Mouse (Mus musculus) kidney, embryonic 16.5 days (tissue): ENCODE measurements around the gene Pip4k2a. TPM values are rescaled to one million over a fixed set of nuclear protein-coding genes. Genes with fewer than 3 reads are reported as not detected.

Source experiments
- ATAC-seq: fragments of 200-750 bp; cut with Nextera tagmentation; 2 replicates; pipeline ENCODE4 v1.8.0; 2017; ENCODE audit warnings: moderate TSS enrichment; ENCODE audit not compliant: low FRiP score, low TSS enrichment
- H3K27ac ChIP-seq: fragments of 300-500 bp; sonication (generic); 2 replicates; pipeline ENCODE4 v1.5.1; 2014; ENCODE audit warnings: low read length
- H3K27me3 ChIP-seq: fragments of 300-500 bp; sonication (generic); 2 replicates; pipeline ENCODE4 v1.6.1; 2014; ENCODE audit warnings: low read length, control low read depth, mixed read lengths; ENCODE audit not compliant: insufficient read depth
- H3K36me3 ChIP-seq: fragments of 300-500 bp; sonication (generic); 2 replicates; pipeline ENCODE4 v1.6.1; 2014; ENCODE audit warnings: low read length, control low read depth, mixed read lengths; ENCODE audit not compliant: insufficient read depth
- H3K4me1 ChIP-seq: fragments of 300-500 bp; sonication (generic); 2 replicates; pipeline ENCODE4 v1.6.1; 2014; ENCODE audit warnings: low read length, control low read depth, mixed read lengths; ENCODE audit not compliant: insufficient read depth
- H3K4me2 ChIP-seq: fragments of 300-500 bp; sonication (generic); replicated peaks from 2 replicates; pipeline ENCODE4 v1.6.1; 2014; ENCODE audit warnings: low read depth, low read length
- H3K4me3 ChIP-seq: fragments of 300-500 bp; sonication (generic); 2 replicates; pipeline ENCODE4 v1.5.1; 2014; ENCODE audit warnings: mild to moderate bottlenecking, low read length
- H3K9ac ChIP-seq: fragments of 300-500 bp; sonication (generic); replicated peaks from 2 replicates; pipeline ENCODE4 v1.6.1; 2014; ENCODE audit warnings: low read length
- H3K9me3 ChIP-seq: fragments of 300-500 bp; sonication (generic); 2 replicates; pipeline ENCODE4 v1.6.1; 2016; ENCODE audit warnings: low read length, control low read depth
- whole genome bisulfite sequencing: fragments of 180-500 bp; shearing (Covaris S2); extraction: QIAGEN DNeasy Blood & Tissue Kit; methylation state at CpG from one replicate; pipeline ENCODE4 v1.1.7; 2014; 5-methylcytosine and 5-hydroxymethylcytosine counted together
- polyA plus RNA-seq: library from polyadenylated mRNA; unstranded; fragments of >200 nt; fragmentation: Nextera tagmentation; extraction: Ambion mirVana; gene quantifications from 2 replicates; pipeline ENCODE4 v1.2.1, GENCODE M21; 2015

Gene Pip4k2a
- polyA plus RNA-seq, 1 experiment from 2014 or later, result 13.0 TPM

DNA sequence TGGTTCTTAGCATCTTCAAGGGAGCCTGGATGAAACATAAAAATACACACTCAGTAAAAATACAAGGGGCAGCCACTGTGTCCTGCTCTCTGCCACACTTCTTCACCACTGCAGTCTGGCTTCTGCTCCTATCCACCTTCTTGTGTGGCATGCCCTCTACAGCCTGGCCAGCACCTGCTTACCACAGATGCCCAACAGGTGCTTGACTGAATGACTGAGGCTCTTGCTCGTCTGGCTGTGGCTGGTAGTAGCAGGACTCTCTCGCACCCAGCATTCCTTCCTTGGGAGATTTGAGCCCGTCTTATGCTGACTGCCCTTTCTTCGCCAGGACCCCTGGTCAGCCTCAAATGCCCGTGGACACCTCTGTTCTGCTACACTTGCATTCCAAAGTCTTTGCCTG, 133.2 kb downstream of the Pip4k2a start:
- Histone ChIP-seq H3K4me1 (no peaks in the 10 kb centered on the region), H3K27me3 (no peaks in the 10 kb centered on the region), H3K4me2 (no peak overlapping the region), H3K9me3 (no peaks in the 10 kb centered on the region), H3K9ac (no peak overlapping the region), H3K4me3 (no peak overlapping the region), H3K36me3 (peaks cover 8% of the 10 kb centered on the region; the same call in 1 of the 2 replicates), H3K27ac (no peak overlapping the region)
- ATAC-seq, result no peak
- WGBS, result 94% methylated on average over 5 of the region's 5 CpGs

DNA sequence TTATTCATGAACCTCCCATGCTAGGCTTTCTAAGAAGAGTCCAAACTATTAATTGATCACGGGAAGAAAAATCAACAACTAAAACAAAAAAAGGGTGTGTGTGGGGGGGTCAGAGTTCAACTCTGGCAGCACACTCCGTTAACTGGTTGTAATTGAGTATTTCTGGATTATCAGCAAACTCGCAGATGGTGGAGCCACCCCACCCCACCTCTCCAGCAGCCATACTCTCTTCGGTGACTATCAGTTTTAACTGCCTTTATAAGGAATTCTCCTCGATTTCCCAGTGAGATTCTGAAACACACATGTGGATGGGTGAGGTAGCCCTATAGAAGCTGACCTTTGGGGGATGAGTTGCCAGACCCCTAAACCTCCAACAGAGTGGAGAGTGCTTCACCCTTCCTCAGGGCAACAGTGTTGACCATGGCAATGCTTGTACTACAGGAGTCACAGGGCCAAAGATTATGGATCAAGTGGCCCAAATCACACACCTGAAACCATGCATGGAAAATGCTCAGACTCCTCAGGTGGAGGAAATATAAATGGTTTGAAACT, 136.2 kb downstream of the Pip4k2a start:
- no peaks in the 10 kb centered on the region for H3K9me3 ChIP-seq
- WGBS, result 88% methylated on average over 5 of the region's 5 CpGs
- ATAC-seq, result no peak
- H3K36me3 ChIP-seq, result peaks cover 8% of the 10 kb centered on the region; the same call in 1 of the 2 replicates
- H3K27me3 ChIP-seq, result no peaks in the 10 kb centered on the region
- no peak overlapping the region for H3K4me2 ChIP-seq
- H3K27ac ChIP-seq, result no peak overlapping the region
- no peak overlapping the region for H3K9ac ChIP-seq
- H3K4me3 ChIP-seq, result no peak overlapping the region
- no peaks in the 10 kb centered on the region for H3K4me1 ChIP-seq

DNA sequence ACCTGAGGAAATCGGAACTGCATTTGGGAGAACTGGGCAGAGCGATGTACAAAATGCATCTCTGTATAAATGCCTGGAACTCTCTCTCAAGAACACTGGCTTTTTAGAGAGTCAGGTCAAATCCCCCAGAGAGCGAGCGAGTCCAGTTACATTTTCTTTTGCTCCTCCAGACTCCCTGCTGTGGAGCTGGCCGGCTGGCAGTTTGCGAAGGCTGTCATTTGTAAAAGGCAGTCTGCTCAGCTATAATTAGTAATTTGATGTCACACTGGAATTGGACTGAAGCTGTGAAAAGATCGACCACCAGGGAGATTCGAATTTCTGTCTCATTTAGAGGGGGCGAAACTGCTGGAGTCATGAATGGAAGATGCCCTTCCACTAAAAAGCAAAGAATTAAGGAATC, 137.2 kb downstream of the Pip4k2a start:
- Histone ChIP-seq H3K27ac (no peak overlapping the region), H3K36me3 (peaks cover 8% of the 10 kb centered on the region; the same call in 1 of the 2 replicates), H3K4me1 (no peaks in the 10 kb centered on the region), H3K9ac (no peak overlapping the region), H3K4me2 (no peak overlapping the region), H3K9me3 (no peaks in the 10 kb centered on the region), H3K4me3 (no peak overlapping the region), H3K27me3 (no peaks in the 10 kb centered on the region)
- ATAC-seq, result no peak
- 43% methylated on average over 9 of the region's 9 CpGs for WGBS

DNA sequence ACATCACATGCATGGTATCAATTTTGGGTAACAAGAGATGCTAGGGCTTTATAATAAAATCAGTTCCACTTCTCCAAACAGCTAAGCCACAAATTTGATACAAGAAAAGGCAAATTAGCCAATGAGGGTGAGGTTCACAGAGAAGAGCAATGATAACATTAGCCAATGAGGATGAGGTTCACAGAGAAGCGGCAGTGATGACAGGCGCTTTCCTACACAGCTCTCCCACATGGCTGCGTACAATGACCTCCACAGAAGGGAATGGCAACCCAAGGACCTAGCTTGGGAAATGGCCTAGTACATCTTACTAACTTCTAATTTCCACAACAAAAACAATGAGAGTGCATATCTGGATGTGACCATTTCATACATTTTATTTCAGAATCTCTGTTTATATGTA, 140.0 kb downstream of the Pip4k2a start:
- H3K27ac ChIP-seq, result no peak overlapping the region
- 93% methylated on average over 3 of the region's 3 CpGs for WGBS
- H3K4me2 ChIP-seq, result no peak overlapping the region
- H3K27me3 ChIP-seq, result no peaks in the 10 kb centered on the region
- H3K4me1 ChIP-seq, result 0 out of 2 replicates have a peak, but pooled peaks cover 3% of the 10 kb centered on the region
- no peak overlapping the region for H3K4me3 ChIP-seq
- no peak for ATAC-seq
- peaks cover 4% of the 10 kb centered on the region; the same call in 1 of the 2 replicates for H3K36me3 ChIP-seq
- H3K9ac ChIP-seq, result no peak overlapping the region
- H3K9me3 ChIP-seq, result no peaks in the 10 kb centered on the region

DNA sequence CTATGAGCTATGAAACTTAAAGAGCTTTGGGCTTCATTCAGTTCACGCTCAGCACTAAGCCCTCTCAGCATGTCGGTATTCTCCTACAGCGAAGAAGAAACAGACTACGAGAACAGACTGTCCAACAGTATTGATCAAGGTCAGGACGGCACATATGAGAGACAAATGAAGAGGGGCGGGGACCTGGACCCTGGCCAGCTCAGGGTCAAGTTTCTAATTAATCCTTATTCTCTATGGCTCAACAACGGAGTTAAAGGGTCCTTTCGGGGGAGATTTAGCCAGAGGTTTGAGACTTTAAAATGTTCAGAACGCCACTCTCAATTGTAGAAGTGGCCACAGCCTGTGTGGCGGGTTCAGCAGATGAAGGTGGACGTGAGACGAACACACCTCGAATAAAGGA, 141.5 kb downstream of the Pip4k2a start:
- Histone ChIP-seq H3K4me2 (no peak overlapping the region), H3K9me3 (no peaks in the 10 kb centered on the region), H3K4me3 (no peak overlapping the region), H3K27me3 (no peaks in the 10 kb centered on the region), H3K4me1 (0 out of 2 replicates have a peak, but pooled peaks cover 3% of the 10 kb centered on the region), H3K9ac (no peak overlapping the region), H3K36me3 (0 out of 2 replicates have a peak, but pooled peaks cover 4% of the 10 kb centered on the region), H3K27ac (no peak overlapping the region)
- WGBS, result 74% methylated on average over 13 of the region's 13 CpGs
- no peak for ATAC-seq

DNA sequence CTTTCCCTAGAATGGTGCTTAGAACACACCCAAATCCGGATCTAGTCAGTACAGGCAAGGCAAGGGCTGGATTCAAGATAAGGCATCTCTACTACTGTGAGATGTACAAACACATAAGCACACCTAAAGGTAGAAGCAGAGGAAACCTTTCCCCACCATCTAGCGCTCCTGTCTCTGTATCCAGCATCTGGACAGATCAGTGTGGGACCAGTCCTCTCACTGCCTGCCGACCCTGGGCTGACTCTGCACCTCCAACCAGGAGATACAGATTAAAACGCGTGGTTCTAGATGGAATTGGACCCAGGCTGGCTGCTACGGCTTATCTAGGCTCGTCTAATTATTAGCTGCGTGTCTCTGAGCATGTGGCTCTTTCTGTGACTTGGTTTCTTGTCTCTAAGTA, 142.7 kb downstream of the Pip4k2a start:
- Histone ChIP-seq H3K4me3 (no peak overlapping the region), H3K4me2 (no peak overlapping the region), H3K27ac (no peak overlapping the region), H3K9ac (no peak overlapping the region), H3K9me3 (no peaks in the 10 kb centered on the region), H3K4me1 (0 out of 2 replicates have a peak, but pooled peaks cover 3% of the 10 kb centered on the region), H3K27me3 (no peaks in the 10 kb centered on the region), H3K36me3 (0 out of 2 replicates have a peak, but pooled peaks cover 4% of the 10 kb centered on the region)
- ATAC-seq, result 0 out of 2 replicates have a peak, but pooled peaks have one; percentile 15
- WGBS, result 63% methylated on average over 8 of the region's 8 CpGs

DNA sequence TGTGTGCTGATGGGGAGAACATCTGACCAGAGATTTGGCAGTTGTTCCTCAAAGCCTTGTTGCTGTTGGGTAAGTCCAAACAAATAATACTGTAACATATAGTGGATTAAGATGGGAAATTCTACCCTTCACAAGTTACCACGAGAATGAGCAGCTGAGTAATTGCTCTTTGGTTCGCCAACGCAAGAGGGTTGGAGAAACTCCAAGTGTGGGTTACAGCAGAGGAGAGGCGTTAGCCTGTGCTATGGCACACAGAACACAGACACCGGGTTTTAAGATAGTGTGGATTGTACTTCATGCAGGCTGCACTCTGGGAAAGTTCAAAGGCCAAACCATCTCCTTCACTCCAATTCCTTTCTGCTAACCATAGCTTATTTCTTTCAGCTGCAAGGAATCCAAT, 144.6 kb downstream of the Pip4k2a start:
- H3K4me2 ChIP-seq, result no peak overlapping the region
- H3K4me1 ChIP-seq, result 0 out of 2 replicates have a peak, but pooled peaks cover 3% of the 10 kb centered on the region
- ATAC-seq, result no peak
- 0 out of 2 replicates have a peak, but pooled peaks cover 4% of the 10 kb centered on the region for H3K36me3 ChIP-seq
- no peaks in the 10 kb centered on the region for H3K9me3 ChIP-seq
- H3K9ac ChIP-seq, result no peak overlapping the region
- no peak overlapping the region for H3K4me3 ChIP-seq
- no peaks in the 10 kb centered on the region for H3K27me3 ChIP-seq
- H3K27ac ChIP-seq, result no peak overlapping the region
- 73% methylated on average over 5 of the region's 5 CpGs for WGBS

DNA sequence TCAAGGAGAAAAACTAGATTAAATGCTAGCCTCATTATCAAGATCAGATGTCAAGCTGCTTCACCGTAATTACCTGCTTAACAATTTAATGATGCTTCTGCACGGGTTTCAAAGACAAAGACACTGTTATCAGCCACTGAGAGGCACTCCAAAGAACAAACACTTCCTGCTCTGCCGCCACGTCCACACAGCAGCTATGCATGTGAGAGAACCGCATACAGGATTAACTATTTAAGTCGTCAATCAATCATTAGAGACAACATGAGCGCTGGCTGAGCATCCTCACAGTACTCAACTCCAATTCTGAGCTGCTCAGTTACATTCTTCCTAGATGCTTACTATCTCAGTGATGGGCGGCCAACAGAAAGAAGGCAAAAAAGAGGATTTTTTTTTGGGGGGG, 147.3 kb downstream of the Pip4k2a start:
- Histone ChIP-seq H3K4me2 (no peak overlapping the region), H3K27me3 (no peaks in the 10 kb centered on the region), H3K36me3 (peaks cover 6% of the 10 kb centered on the region), H3K4me1 (0 out of 2 replicates have a peak, but pooled peaks cover 3% of the 10 kb centered on the region), H3K9ac (no peak overlapping the region), H3K4me3 (no peak overlapping the region), H3K9me3 (no peaks in the 10 kb centered on the region), H3K27ac (no peak overlapping the region)
- 53% methylated on average over 8 of the region's 8 CpGs for WGBS
- no peak for ATAC-seq

DNA sequence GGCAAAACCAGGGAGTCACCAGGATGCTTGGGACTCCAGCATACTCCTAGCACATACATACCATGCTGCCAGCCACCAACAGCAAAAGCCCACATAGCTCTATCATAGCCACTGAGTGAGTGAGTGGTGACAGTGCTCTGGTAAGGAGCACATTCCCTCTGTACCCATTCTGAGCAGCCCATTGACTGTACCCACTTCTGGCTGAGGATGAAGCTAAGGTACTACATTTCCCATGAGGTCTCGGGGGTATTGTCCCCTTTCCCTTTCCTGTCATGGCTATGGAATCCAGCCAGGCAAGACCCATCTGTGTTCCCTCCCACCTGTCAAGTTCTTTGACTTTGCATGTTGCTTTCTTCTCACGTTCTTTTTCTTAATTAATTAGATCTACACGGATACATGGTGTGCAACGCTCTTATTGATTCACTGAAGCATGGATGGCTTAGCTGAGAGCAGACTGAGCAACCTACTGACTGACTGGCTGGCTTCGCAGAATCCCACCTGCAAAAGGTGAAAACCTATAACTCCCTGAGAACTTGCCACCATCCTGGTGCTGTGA, 149.8 kb downstream of the Pip4k2a start:
- H3K36me3 ChIP-seq, result peaks cover 23% of the 10 kb centered on the region
- no peak overlapping the region for H3K4me2 ChIP-seq
- no peak for ATAC-seq
- no peaks in the 10 kb centered on the region for H3K4me1 ChIP-seq
- no peak overlapping the region for H3K27ac ChIP-seq
- H3K4me3 ChIP-seq, result no peak overlapping the region
- H3K9me3 ChIP-seq, result no peaks in the 10 kb centered on the region
- H3K9ac ChIP-seq, result no peak overlapping the region
- WGBS, result 73% methylated on average over 5 of the region's 5 CpGs
- no peaks in the 10 kb centered on the region for H3K27me3 ChIP-seq

DNA sequence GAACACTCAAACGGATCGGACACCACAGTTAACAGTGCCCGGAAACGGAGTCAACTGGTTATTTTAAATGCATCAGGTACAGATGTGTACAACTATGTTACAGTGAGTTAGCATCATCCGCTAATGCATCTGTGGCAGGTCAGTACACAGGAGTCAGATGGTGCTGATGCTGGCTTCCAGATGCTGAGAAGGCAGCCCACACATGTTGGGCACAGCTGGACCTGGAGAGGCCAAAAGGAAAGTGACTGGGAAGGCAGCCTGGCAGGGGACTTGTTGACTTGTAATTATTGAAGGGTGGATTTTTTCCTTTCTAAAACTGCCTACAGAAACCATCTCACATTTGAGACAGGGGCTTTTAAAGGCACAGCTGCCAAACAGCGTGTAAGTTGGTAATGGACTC, 155.4 kb downstream of the Pip4k2a start:
- no peak for ATAC-seq
- WGBS, result 87% methylated on average over 6 of the region's 6 CpGs
- no peaks in the 10 kb centered on the region for H3K9me3 ChIP-seq
- no peak overlapping the region for H3K27ac ChIP-seq
- H3K36me3 ChIP-seq, result peaks cover 26% of the 10 kb centered on the region
- no peaks in the 10 kb centered on the region for H3K4me1 ChIP-seq
- no peak overlapping the region for H3K4me2 ChIP-seq
- H3K9ac ChIP-seq, result no peak overlapping the region
- no peaks in the 10 kb centered on the region for H3K27me3 ChIP-seq
- H3K4me3 ChIP-seq, result no peak overlapping the region
